Comparison of ENCODE assay signal across 11 mouse cellular contexts in genomic region chr11:21997561-21998140, GRCm38 (mm10). TPM values are rescaled to one million over a fixed set of nuclear protein-coding genes. Genes with fewer than 3 reads are reported as not detected.
DNase-seq lines count a peak whose midpoint lies in the region; ATAC-seq lines count a peak whose summit lies in the region.
"Had no signal": no experiment of that assay in that cellular context is flagged by ENCODE, and none has a peak within 500 bp of the region (broad histone marks: within the 10 kb centered on the region; RNA-seq: fewer than 3 reads in every experiment).

No protein-coding gene starts in this region.

- H3K4me1 ChIP-seq in megakaryocyte, embryonic 14.5 days: peaks cover 84% of the 10 kb centered on the region
- peaks cover 33% of the 10 kb centered on the region for H3K4me1 ChIP-seq in intestine, embryonic 15.5 days (replicated peaks)

- H3K4me3 ChIP-seq in megakaryocyte, embryonic 14.5 days (replicated peaks): peak overlapping the region; percentile 64
- H3K4me3 ChIP-seq in intestine, embryonic 15.5 days (replicated peaks): no peak overlapping the region

- peak; percentile 70 for DNase-seq in heart, adult 11 months
- DNase-seq in heart, adult 8-10 months (ENCODE audit: low spot score): no peak
- DNase-seq in retina, postnatal 1 day: peak; percentile 32
- DNase-seq in neural tube, embryonic 10.5 days (ENCODE audit: extremely low spot score, low spot score): no peak
- DNase-seq in adipocyte (ENCODE audit: low spot score): no peak

- H3K27ac ChIP-seq in intestine, embryonic 15.5 days: no peak overlapping the region

- no peaks in the 10 kb centered on the region for H3K36me3 ChIP-seq in megakaryocyte, embryonic 14.5 days (replicated peaks; ENCODE audit: low read length)
- no peaks in the 10 kb centered on the region for H3K36me3 ChIP-seq in intestine, embryonic 15.5 days

- H3K4me2 ChIP-seq in intestine, embryonic 15.5 days (replicated peaks): peak overlapping the region; percentile 22; the same call in 1 of the 2 replicates

- WGBS in intestine, embryonic 15.5 days: 1% methylated on average over 20 of the region's 20 CpGs

- no peak overlapping the region for H3K9ac ChIP-seq in intestine, embryonic 15.5 days

- H3K27me3 ChIP-seq in megakaryocyte, embryonic 14.5 days (replicated peaks): peaks cover 99% of the 10 kb centered on the region
- peaks cover 89% of the 10 kb centered on the region for H3K27me3 ChIP-seq in intestine, embryonic 15.5 days (replicated peaks)

- ATAC-seq in megakaryocyte, adult 5-6 weeks (ENCODE audit: poor library complexity, severe bottlenecking): no peak
- no peak for ATAC-seq in intestine, embryonic 15.5 days
- ATAC-seq: CD4-positive, CD25-positive, alpha-beta regulatory T cell, adult 4 months had no signal

- H3K9me3 ChIP-seq in megakaryocyte, embryonic 14.5 days: peaks cover 16% of the 10 kb centered on the region
- H3K9me3 ChIP-seq in intestine, embryonic 15.5 days: no peaks in the 10 kb centered on the region

RNA-seq across cellular contexts. Expression of gene Otx1, which starts 5.0 kb away (rescaled TPM):
- total RNA-seq in heart, adult 8-10 months (2022): not detected
- polyA plus RNA-seq in megakaryocyte, embryonic 14.5 days (2012; ENCODE audit: insufficient read depth, low replicate concordance): not detected in 2 replicates
- not detected in 2 replicates for total RNA-seq in megakaryocyte, adult 5-6 weeks (2015)
- not detected in 2 replicates for total RNA-seq in megakaryocyte, adult 5-6 weeks (2017)
- polyA plus RNA-seq in intestine, embryonic 15.5 days (2015; fragmentation: Nextera tagmentation; extraction: Ambion mirVana): not detected in 2 replicates
- total RNA-seq: gastrocnemius, postnatal 36 days; liver, adult 2 months had no signal
- polyA plus RNA-seq: CD4-positive, CD25-positive, alpha-beta regulatory T cell, adult 4 months; liver, adult 2 months had no signal

Comparison
In these comparisons a context has a peak if more than half of its experiments do, and no peak if none do; other contexts are left out.
1. DNase-seq: peak in heart, adult 11 months (single experiment) and retina, postnatal 1 day (single experiment); none in heart, adult 8-10 months (single experiment), neural tube, embryonic 10.5 days (single experiment) and adipocyte (single experiment).